In genomic region chr1:6094162-6094934, GRCm38 (mm10) we compare ENCODE assay signal across 24 mouse cellular contexts.
A peak's percentile ranks its signal among the peaks of the same experiment; 100 is the strongest.
DNase-seq lines count a peak whose midpoint lies in the region; ATAC-seq and TF ChIP-seq lines count a peak whose summit lies in the region.
"Had no signal": no experiment of that assay in that cellular context is flagged by ENCODE, and none has a peak within 500 bp of the region (broad histone marks: within the 10 kb centered on the region; RNA-seq: fewer than 3 reads in every experiment).

No protein-coding gene starts in this region.

- no peak for TF ChIP-seq CTCF in forebrain, postnatal 0 days (IDR thresholded peaks at IDR 0.05; ENCODE audit: low read depth)
- no peak for TF ChIP-seq CTCF in layer of hippocampus, adult 2 months (conservative IDR thresholded peaks at IDR 0.05)

- no peak overlapping the region for H3K4me3 ChIP-seq in forebrain, postnatal 0 days (ENCODE audit: low read depth, low read length)
- no peak overlapping the region for H3K4me3 ChIP-seq in forebrain, embryonic 16.5 days (replicated peaks; ENCODE audit: low read length)
- H3K4me3 ChIP-seq in layer of hippocampus, adult 2 months, result no peak overlapping the region
- no peak overlapping the region for H3K4me3 ChIP-seq in embryonic facial prominence, embryonic 14.5 days (ENCODE audit: low read depth, low read length)
- H3K4me3 ChIP-seq: embryonic facial prominence, embryonic 13.5 days; forebrain, embryonic 15.5 days; heart, embryonic 10.5 days had no signal

- DNase-seq in forebrain, postnatal 0 days, result peak; percentile 7
- no peak for DNase-seq in layer of hippocampus, adult 2 months (ENCODE audit: low spot score in 2 of 2)
- no peak for DNase-seq in layer of hippocampus, postnatal 36 days
- peak; percentile 7 for DNase-seq in brain, adult 2 months (ENCODE audit: low read depth, low spot score)
- peak; percentile 10 for DNase-seq in embryonic facial prominence, embryonic 14.5 days (ENCODE audit: low spot score)
- DNase-seq in thymus, postnatal 25 days, result no peak
- DNase-seq: adrenal gland, adult 2 months; adrenal gland, postnatal 25 days; cerebellum, adult 11 months; cerebellum, adult 8-10 months; cerebellum, postnatal 14 days; embryo, embryonic 11 days; heart, adult 18-20 months; heart, postnatal 10 days; heart, postnatal 4 days had no signal

- no peaks in the 10 kb centered on the region for H3K27me3 ChIP-seq in forebrain, postnatal 0 days (ENCODE audit: insufficient read depth, low read length)
- no peaks in the 10 kb centered on the region for H3K27me3 ChIP-seq in forebrain, embryonic 16.5 days (replicated peaks; ENCODE audit: control insufficient read depth, insufficient read depth, low read length)
- no peaks in the 10 kb centered on the region for H3K27me3 ChIP-seq in embryonic facial prominence, embryonic 14.5 days (replicated peaks; ENCODE audit: control insufficient read depth, insufficient read depth, low read length)
- H3K27me3 ChIP-seq: CH12.LX; embryonic facial prominence, embryonic 13.5 days; forebrain, embryonic 15.5 days had no signal

- H3K4me1 ChIP-seq in forebrain, postnatal 0 days (ENCODE audit: insufficient read depth), result no peaks in the 10 kb centered on the region
- no peaks in the 10 kb centered on the region for H3K4me1 ChIP-seq in forebrain, embryonic 16.5 days (replicated peaks; ENCODE audit: control insufficient read depth, insufficient read depth, low read length)
- no peaks in the 10 kb centered on the region for H3K4me1 ChIP-seq in embryonic facial prominence, embryonic 14.5 days (ENCODE audit: control insufficient read depth, insufficient read depth, low read length)
- H3K4me1 ChIP-seq: embryonic facial prominence, embryonic 13.5 days; forebrain, embryonic 15.5 days; heart, embryonic 10.5 days had no signal

- WGBS in forebrain, postnatal 0 days, result 69% methylated on average over 3 of the region's 3 CpGs
- 76% methylated on average over 3 of the region's 3 CpGs for WGBS in forebrain, embryonic 16.5 days
- 42% methylated on average over 3 of the region's 3 CpGs for WGBS in embryonic facial prominence, embryonic 14.5 days

- H3K9ac ChIP-seq in forebrain, postnatal 0 days, result no peak overlapping the region
- no peak overlapping the region for H3K9ac ChIP-seq in forebrain, embryonic 16.5 days (replicated peaks; ENCODE audit: low read depth, low read length)
- no peak overlapping the region for H3K9ac ChIP-seq in embryonic facial prominence, embryonic 14.5 days (ENCODE audit: low read depth, low read length)
- H3K9ac ChIP-seq: embryonic facial prominence, embryonic 13.5 days; forebrain, embryonic 15.5 days; hindbrain, embryonic 14.5 days had no signal

- no peak overlapping the region for H3K27ac ChIP-seq in forebrain, postnatal 0 days (ENCODE audit: low read depth, low read length)
- H3K27ac ChIP-seq in forebrain, embryonic 16.5 days (ENCODE audit: low read length), result no peak overlapping the region
- H3K27ac ChIP-seq in layer of hippocampus, adult 2 months, result peak overlapping the region; percentile 58
- no peak overlapping the region for H3K27ac ChIP-seq in embryonic facial prominence, embryonic 14.5 days (replicated peaks; ENCODE audit: low read depth, low read length)
- H3K27ac ChIP-seq: embryonic facial prominence, embryonic 13.5 days; forebrain, embryonic 15.5 days; heart, embryonic 10.5 days; hindbrain, embryonic 14.5 days had no signal

- H3K36me3 ChIP-seq in forebrain, postnatal 0 days (ENCODE audit: insufficient read depth), result no peaks in the 10 kb centered on the region
- H3K36me3 ChIP-seq in forebrain, embryonic 16.5 days (ENCODE audit: control insufficient read depth, insufficient read depth), result no peaks in the 10 kb centered on the region
- no peaks in the 10 kb centered on the region for H3K36me3 ChIP-seq in embryonic facial prominence, embryonic 14.5 days (ENCODE audit: control insufficient read depth, insufficient read depth, low read length)
- H3K36me3 ChIP-seq: embryonic facial prominence, embryonic 13.5 days; forebrain, embryonic 15.5 days; heart, embryonic 10.5 days had no signal

- no peaks in the 10 kb centered on the region for H3K9me3 ChIP-seq in forebrain, postnatal 0 days (ENCODE audit: low read length)
- H3K9me3 ChIP-seq in forebrain, embryonic 16.5 days (ENCODE audit: control insufficient read depth, low read length), result no peaks in the 10 kb centered on the region
- H3K9me3 ChIP-seq in embryonic facial prominence, embryonic 14.5 days (ENCODE audit: control insufficient read depth, low read length), result no peaks in the 10 kb centered on the region
- H3K9me3 ChIP-seq: embryonic facial prominence, embryonic 13.5 days; forebrain, embryonic 15.5 days; heart, embryonic 10.5 days had no signal

- ATAC-seq in forebrain, postnatal 0 days, result peak; percentile 59
- no peak for ATAC-seq in forebrain, embryonic 16.5 days
- peak; percentile 26; the same call in 1 of the 2 replicates for ATAC-seq in embryonic facial prominence, embryonic 14.5 days (ENCODE audit: low read depth)
- ATAC-seq: forebrain, embryonic 15.5 days; inflammation-experienced regulatory T-cells, adult 6 months; intestine, postnatal 0 days; Patski had no signal

- no peak overlapping the region for H3K4me2 ChIP-seq in forebrain, postnatal 0 days (ENCODE audit: low read depth)
- H3K4me2 ChIP-seq in forebrain, embryonic 16.5 days (ENCODE audit: low read length), result no peak overlapping the region
- no peak overlapping the region for H3K4me2 ChIP-seq in embryonic facial prominence, embryonic 14.5 days (ENCODE audit: low read depth, low read length)
- H3K4me2 ChIP-seq: embryonic facial prominence, embryonic 13.5 days; forebrain, embryonic 15.5 days; hindbrain, embryonic 14.5 days had no signal

Comparison
In these comparisons a context has a peak if more than half of its experiments do, and no peak if none do; other contexts are left out.
1. DNase-seq: peak in forebrain, postnatal 0 days (single experiment), brain, adult 2 months (single experiment) and embryonic facial prominence, embryonic 14.5 days (single experiment); none in layer of hippocampus, adult 2 months (0 of 2), layer of hippocampus, postnatal 36 days (0 of 2) and thymus, postnatal 25 days (single experiment).